Mouse (Mus musculus): ENCODE measurements around the gene Kctd13.
A peak's percentile ranks its signal among the peaks of the same experiment; 100 is the strongest.

Kctd13 gene

DNA sequence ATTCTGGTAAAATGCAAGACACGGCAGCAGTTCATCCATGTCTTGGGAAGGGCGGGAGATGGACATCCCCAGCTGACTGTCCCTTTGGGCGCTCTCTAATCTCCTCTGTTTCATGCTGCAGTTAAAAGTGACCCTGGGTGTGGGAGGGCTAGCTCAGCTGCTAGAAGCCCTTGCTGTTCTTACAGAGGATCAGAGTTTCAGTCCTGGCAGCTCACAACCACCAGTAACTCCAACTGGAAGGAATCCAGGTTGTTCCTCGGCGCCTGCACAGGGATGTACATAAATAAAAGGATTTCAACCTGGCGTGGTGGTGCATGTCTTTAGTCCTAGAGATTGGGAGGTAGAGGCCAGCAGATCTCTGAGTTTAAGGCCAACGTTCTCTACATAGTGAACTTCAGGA, 54.4 kb downstream of the Kctd13 start:
- no peak for DNase-seq

DNA sequence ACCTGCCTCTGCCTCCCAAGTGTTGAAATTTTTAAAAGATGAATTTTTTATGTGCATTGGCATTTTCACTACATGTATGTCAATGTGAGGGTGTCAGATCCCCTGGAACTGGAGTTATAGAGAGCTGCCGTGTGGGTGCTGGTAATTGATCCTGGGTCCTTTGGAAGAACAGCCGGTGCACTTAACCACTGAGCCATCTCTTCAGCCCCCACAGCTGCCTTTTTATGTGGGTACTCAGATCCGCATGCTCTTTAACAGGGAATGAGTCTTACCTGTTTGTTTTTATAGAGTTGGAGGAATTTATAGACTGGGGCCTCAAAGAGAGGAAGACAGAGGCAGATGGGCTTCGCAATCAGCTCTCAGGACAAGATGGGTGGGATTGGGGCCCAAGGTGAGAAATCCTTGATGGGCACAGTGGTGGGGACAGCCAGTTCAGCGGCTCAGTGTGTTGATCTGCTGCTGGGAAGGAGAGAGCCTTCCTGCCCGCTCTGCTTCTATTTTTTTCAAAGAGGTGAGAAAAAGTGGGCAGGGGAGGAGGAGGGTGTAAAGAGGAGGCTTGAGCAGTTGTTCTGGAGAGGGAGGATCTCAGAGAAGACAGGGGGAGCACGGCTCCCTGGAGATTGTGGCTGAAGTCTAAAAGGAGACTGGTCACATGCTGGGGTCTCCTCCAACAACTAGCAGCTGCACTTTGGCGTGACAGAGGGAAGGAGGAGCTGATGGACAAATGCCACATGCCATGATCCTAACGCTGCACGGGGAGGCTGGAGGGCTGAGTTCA, 56.2 kb downstream of the Kctd13 start:
- no peak for DNase-seq

DNA sequence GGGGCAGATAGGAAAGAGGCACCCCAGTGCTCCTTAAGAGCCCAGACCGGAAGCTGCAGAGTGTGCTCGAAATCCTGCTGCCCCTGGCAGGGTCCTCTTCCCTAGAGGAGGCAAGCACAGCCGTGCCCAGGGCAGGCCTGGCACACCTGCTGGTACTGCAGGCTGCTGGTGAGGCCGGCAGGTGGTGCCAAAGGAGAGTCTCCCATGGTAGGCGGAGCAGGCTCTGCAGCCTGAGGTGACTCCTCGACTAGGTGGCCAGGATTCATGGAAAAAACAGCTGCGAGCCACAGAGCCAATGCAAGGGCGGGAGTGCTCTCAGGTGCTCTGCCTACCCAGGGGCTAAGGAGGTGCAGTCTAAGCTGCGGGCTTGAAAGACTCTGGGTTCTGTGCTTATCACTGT, 57.6 kb downstream of the Kctd13 start:
- peak; percentile 59 for DNase-seq

DNA sequence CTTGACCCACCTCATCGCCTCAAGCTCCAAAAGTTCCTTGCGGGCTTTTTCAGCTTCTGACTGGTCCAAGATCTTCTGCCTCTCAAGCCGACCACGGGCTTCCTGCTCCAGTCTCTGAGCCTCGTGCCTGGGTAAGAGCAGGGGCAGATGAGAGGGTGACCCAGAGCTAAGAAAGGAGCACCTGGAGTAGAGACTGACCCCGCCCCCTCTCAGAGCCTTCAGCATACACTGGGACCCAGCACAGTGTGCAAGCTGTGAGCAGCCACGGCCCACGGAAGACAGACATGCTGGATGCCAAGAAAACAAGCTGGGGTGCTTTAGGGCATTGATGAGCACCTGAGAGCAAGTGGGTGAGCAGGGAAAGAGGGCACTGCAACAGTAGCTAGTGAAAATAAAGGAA, 60.1 kb downstream of the Kctd13 start:
- DNase-seq: peak in 1 of 2 experiments; percentile 53
